Mouse (Mus musculus) G1E (cell line): Measurements from ENCODE around the gene Igsf6. TPM values are rescaled to one million over a fixed set of nuclear protein-coding genes. Genes with fewer than 3 reads are reported as not detected.
"Not testable (repeated sequence)": the region's sequence is repeated elsewhere in the genome, so short reads cannot be mapped to it uniquely, and the experiment has no call there.

Experiments
- ATAC-seq: 2 replicates; pipeline ENCODE4 v1.8.0; 2016; ENCODE audit warnings: mild to moderate bottlenecking; ENCODE audit not compliant: insufficient number of reproducible peaks, poor library complexity, low FRiP score, severe bottlenecking; ENCODE audit errors: extremely low read depth
- DNase-seq: peaks from one replicate; pipeline ENCODE4 v3.0.0; 2012; ENCODE audit warnings: low spot score
- H3K27me3 ChIP-seq: 2 replicates; pipeline ENCODE4 v1.6.1; 2012; ENCODE audit warnings: mild to moderate bottlenecking, low read length, inconsistent platforms; ENCODE audit not compliant: insufficient read depth
- H3K36me3 ChIP-seq: replicated peaks from 2 replicates; pipeline ENCODE3; 2012; ENCODE audit warnings: mild to moderate bottlenecking, inconsistent platforms
- H3K4me1 ChIP-seq: 2 replicates; pipeline ENCODE4 v1.6.1; 2012; ENCODE audit warnings: low read depth, low read length, inconsistent platforms, mixed read lengths; ENCODE audit not compliant: insufficient read depth
- H3K4me3 ChIP-seq: 2 replicates; pipeline ENCODE4 v1.5.1; 2012; ENCODE audit warnings: low read depth, mild to moderate bottlenecking, inconsistent platforms, low read length, moderate library complexity, mixed read lengths
- H3K9me3 ChIP-seq: replicated peaks from 2 replicates; pipeline ENCODE4 v1.6.1; 2012; ENCODE audit warnings: inconsistent platforms
- CTCF ChIP-seq: IDR thresholded peaks from 2 replicates; pipeline ENCODE4 v1.5.1; 2012; ENCODE audit warnings: low read depth, low read length, inconsistent platforms, mixed read lengths
- GATA1 ChIP-seq: IDR thresholded peaks from 2 replicates; pipeline ENCODE4 v1.6.1; 2012; ENCODE audit warnings: borderline replicate concordance, low read length, inconsistent platforms, mixed read lengths
- GATA2 ChIP-seq: IDR thresholded peaks from 2 replicates; pipeline ENCODE4 v1.6.1; 2012; ENCODE audit warnings: low read depth, low read length, inconsistent platforms, borderline replicate concordance
- POLR2AphosphoS5 ChIP-seq: IDR thresholded peaks from 2 replicates; pipeline ENCODE4 v1.6.1; 2012; ENCODE audit warnings: low read depth, low read length, inconsistent platforms; ENCODE audit not compliant: insufficient replicate concordance
- TAL1 ChIP-seq: conservative IDR thresholded peaks from 2 replicates; pipeline ENCODE4 v1.6.1; 2012; ENCODE audit warnings: low read depth, low read length, inconsistent platforms, mixed read lengths
- polyA plus RNA-seq: library from polyadenylated mRNA; stranded (reverse); fragments of >175 nt; gene quantifications from 2 replicates; pipeline ENCODE4 v1.2.3, GENCODE M21; 2012
- total RNA-seq, 2 experiments: library from RNA; stranded (forward) in 1 of 2; stranded (reverse) in 1 of 2; fragments of 200-1000 nt in 1 of 2; fragments of >200 nt in 1 of 2; fragmentation: Nextera tagmentation in 1 of 2; gene quantifications; 2 replicates each; pipeline ENCODE4 v1.2.3; 2014 to 2017

The Igsf6 gene
- total and polyA plus RNA-seq, 3 experiments = 0.07 to 0.33 TPM; not detected in 1

DNA sequence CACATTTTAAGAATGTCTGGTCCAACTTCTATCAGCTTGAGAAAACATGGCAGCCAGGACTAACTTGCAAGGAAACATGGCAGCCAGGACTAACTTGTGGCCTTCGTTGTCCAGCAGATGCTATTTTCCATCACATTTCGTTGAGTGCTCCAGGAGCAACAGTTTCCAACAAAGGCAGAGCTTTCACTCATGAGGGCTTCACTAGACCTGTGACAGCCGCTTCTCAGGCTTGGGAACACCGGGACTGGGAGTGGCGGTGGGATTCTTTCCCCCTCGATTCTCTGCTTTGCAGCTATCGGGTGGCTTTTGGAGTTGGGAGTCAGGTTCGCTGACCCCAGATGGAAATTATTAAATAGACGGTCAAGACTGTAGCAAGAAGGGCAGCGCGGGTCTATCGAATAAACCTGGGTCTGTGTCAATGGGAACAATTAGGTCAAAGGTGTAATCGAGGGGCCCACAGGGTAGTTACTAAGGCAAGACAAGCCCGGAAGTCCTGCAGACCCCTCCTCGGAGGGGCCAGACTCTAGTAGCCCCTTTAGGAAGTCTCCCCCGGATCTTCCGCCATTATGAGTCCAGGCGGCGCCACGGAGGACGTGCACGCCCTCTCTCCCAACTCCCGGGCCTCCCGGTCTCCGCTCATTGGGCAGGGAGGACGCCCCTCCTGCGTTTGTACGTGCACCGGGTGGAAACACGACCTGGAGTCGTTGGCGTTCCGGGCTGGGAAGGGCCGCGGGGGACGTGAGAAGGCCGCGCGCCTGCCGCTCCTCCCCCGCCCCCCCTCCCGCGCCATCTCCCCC lies 40.3 kb downstream of the Igsf6 start, which contains the start of gene Mettl9:
Gene Mettl9 (plus strand): TSS at position 590 of the 797 bp plus-strand sequence.
- ATAC-seq = peak; percentile 93
- TF ChIP-seq POLR2AphosphoS5 = no peak
- TF ChIP-seq GATA2 = no peak
- TF ChIP-seq TAL1 = no peak
- no peak for TF ChIP-seq CTCF
- no peak for TF ChIP-seq GATA1
- Histone ChIP-seq H3K27me3 (no peaks in the 10 kb centered on the region), H3K9me3 (no peaks in the 10 kb centered on the region), H3K4me1 (peaks cover 29% of the 10 kb centered on the region), H3K36me3 (peaks cover 13% of the 10 kb centered on the region), H3K4me3 (peak within 1 kb of the TSS; percentile 92)
- peak; percentile 97 for DNase-seq

GRCm38 (mm10) chr7:121029947-121030346 lies 44.4 kb downstream of the Igsf6 start:
- not testable (repeated sequence) for DNase-seq, H3K9me3 ChIP-seq, ATAC-seq, H3K4me3 ChIP-seq, H3K36me3 ChIP-seq
- H3K4me1 ChIP-seq = peaks cover 20% of the 10 kb centered on the region
- peaks cover 11% of the 10 kb centered on the region; the same call in 1 of the 2 replicates for H3K27me3 ChIP-seq

GRCm38 (mm10) chr7:121026300-121026699 lies 48.1 kb downstream of the Igsf6 start:
- no peak for ATAC-seq
- DNase-seq = no peak
- Histone ChIP-seq H3K9me3 (no peaks in the 10 kb centered on the region), H3K36me3 (no peaks in the 10 kb centered on the region), H3K4me3 (no peak overlapping the region), H3K27me3 (peaks cover 25% of the 10 kb centered on the region; the same call in 1 of the 2 replicates), H3K4me1 (peaks cover 12% of the 10 kb centered on the region; the same call in 1 of the 2 replicates)
- TF ChIP-seq POLR2AphosphoS5 (no peak), GATA1 (no peak), CTCF (no peak), TAL1 (no peak), GATA2 (no peak)

- Histone ChIP-seq H3K27me3 (peaks cover 27% of the 10 kb centered on the region), H3K36me3 (no peaks in the 10 kb centered on the region), H3K9me3 (no peaks in the 10 kb centered on the region), H3K4me3 (no peak overlapping the region), H3K4me1 (peaks cover 9% of the 10 kb centered on the region; the same call in 1 of the 2 replicates)
- DNase-seq (no peak), ATAC-seq (no peak)
- TF ChIP-seq POLR2AphosphoS5 (no peak), GATA2 (no peak), GATA1 (no peak), CTCF (no peak)
These were observed 49.0 kb downstream of the Igsf6 start for GRCm38 (mm10) chr7:121025221-121026008.

DNA sequence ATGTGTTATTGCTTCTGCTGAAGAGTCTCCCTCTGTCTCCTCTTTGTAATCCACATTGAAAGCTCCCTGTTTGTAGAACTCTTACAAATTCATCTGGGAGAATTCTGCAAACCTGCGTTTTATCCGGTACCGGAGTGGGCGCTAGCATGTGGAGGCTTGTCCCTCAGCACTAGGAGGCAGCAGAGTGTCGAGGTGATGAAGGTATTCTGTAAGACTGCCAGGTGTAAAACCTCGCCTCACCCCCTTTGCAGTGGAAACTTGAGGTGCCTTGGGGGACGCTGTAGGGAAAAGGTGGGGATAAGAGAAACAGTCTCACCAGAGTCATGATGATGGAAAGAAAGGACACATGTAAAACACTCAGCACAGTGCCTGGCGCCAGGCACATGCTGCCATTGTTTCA lies 54.1 kb downstream of the Igsf6 start:
- H3K36me3 ChIP-seq = no peaks in the 10 kb centered on the region
- H3K9me3 ChIP-seq = no peaks in the 10 kb centered on the region
- H3K4me1 ChIP-seq = peaks cover 4% of the 10 kb centered on the region
- ATAC-seq (no peak), DNase-seq (no peak)
- peaks cover 29% of the 10 kb centered on the region for H3K27me3 ChIP-seq
- TF ChIP-seq POLR2AphosphoS5 = no peak
- TF ChIP-seq CTCF = no peak
- no peak for TF ChIP-seq GATA2
- no peak for TF ChIP-seq GATA1
- TF ChIP-seq TAL1 = no peak
- no peak overlapping the region for H3K4me3 ChIP-seq

- H3K4me1 ChIP-seq = peaks cover 2% of the 10 kb centered on the region; the same call in 1 of the 2 replicates
- DNase-seq (no peak), ATAC-seq (no peak)
- H3K27me3 ChIP-seq = peaks cover 33% of the 10 kb centered on the region
- TF ChIP-seq GATA1 (no peak), CTCF (no peak), GATA2 (no peak), POLR2AphosphoS5 (no peak), TAL1 (no peak)
- H3K36me3 ChIP-seq = no peaks in the 10 kb centered on the region
- no peaks in the 10 kb centered on the region for H3K9me3 ChIP-seq
- no peak overlapping the region for H3K4me3 ChIP-seq
These were observed 55.6 kb downstream of the Igsf6 start for GRCm38 (mm10) chr7:121018778-121019177.
